Mouse (Mus musculus): Measurements from ENCODE around the gene Fermt3. TPM values are rescaled to one million over a fixed set of nuclear protein-coding genes. Genes with fewer than 3 reads are reported as not detected.
"Not testable (repeated sequence)": the region's sequence is repeated elsewhere in the genome, so short reads cannot be mapped to it uniquely, and the experiment has no call there.

The Fermt3 gene
- polyA plus RNA-seq, 1 experiment from 2014 or later: 3.8 TPM

DNA sequence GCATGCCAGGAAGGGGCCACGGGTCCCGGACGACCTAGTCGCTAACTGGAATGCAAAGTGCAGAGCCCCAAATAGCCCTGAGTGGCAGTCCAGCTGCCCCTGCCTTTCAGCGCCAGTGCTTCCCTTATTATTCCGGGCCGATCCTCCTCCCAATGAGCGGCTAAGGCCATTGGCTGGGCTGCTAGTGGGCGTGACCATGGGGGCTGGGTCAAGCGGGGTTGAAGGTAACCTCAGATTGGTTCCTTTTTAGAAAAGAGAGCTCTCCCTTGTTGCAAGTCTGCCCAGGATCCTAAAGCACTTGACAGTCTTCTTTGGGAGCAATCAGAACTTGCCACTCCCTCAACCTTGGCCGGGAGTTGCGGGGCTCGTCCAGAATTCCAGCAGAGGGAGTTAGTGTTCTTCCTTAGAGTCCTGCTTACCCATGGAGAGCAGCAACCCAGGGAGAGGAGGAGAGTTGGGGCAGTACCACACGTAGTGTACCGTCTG, 38.5 kb upstream of the Fermt3 start:
- Histone ChIP-seq H3K9me3 (ENCODE audit: control insufficient read depth, low read length) (no peaks in the 10 kb centered on the region), H3K4me3 (replicated peaks; ENCODE audit: low read length) (peak overlapping the region; percentile 75), H3K27me3 (ENCODE audit: control insufficient read depth, insufficient read depth, low read length) (peaks cover 29% of the 10 kb centered on the region), H3K4me2 (replicated peaks) (peak overlapping the region; percentile 100), H3K36me3 (replicated peaks; ENCODE audit: control insufficient read depth, insufficient read depth) (no peaks in the 10 kb centered on the region), H3K27ac (no peak overlapping the region), H3K9ac (0 out of 2 replicates have a peak overlapping the region, but pooled peaks have one; percentile 25), H3K4me1 (replicated peaks; ENCODE audit: control insufficient read depth, insufficient read depth, low read length) (peaks cover 10% of the 10 kb centered on the region)
- under 1% methylated on average over 15 of the region's 15 CpGs for WGBS
- peak; percentile 47 for DNase-seq (ENCODE audit: low spot score)
- peak; percentile 41; the same call in 1 of the 2 replicates for ATAC-seq (ENCODE audit: low FRiP score)

DNA sequence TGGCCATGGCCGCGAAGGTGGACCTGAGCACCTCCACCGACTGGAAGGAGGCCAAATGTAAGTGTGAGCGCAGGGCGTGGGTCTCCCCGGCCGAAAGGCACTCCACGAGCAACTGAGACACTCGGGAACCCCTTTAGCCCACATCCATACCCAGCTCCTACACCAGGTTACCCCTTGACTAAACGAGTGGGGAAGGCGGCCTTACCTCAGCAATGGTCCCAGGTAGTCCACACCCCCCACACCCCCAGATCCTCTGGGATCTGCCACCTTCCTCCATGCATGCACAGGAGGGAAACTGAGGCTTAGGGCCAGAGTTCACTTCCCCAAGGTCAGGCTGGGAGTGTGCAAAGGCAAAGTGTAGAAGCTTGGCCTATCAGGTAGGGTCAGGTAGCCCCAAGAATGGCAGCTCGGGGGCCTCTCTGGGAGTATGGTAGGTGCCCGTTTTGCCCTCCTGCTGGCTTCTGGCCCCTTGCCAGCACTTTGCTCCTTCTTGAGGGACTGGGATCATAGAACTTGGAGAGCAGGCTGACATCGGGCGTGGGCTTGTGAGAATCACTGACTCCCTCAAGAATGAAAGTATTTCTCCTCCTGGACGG, 38.0 kb upstream of the Fermt3 start:
- H3K27ac ChIP-seq: no peak overlapping the region
- peaks cover 10% of the 10 kb centered on the region for H3K4me1 ChIP-seq (replicated peaks; ENCODE audit: control insufficient read depth, insufficient read depth, low read length)
- ATAC-seq (ENCODE audit: low FRiP score) (peak; percentile 41), DNase-seq (ENCODE audit: low spot score) (no peak)
- no peaks in the 10 kb centered on the region for H3K36me3 ChIP-seq (replicated peaks; ENCODE audit: control insufficient read depth, insufficient read depth)
- H3K4me2 ChIP-seq (replicated peaks): peak overlapping the region; percentile 100
- peak overlapping the region; percentile 62 for H3K9ac ChIP-seq
- no peaks in the 10 kb centered on the region for H3K9me3 ChIP-seq (ENCODE audit: control insufficient read depth, low read length)
- peaks cover 29% of the 10 kb centered on the region for H3K27me3 ChIP-seq (ENCODE audit: control insufficient read depth, insufficient read depth, low read length)
- WGBS: 6% methylated on average over 16 of the region's 16 CpGs
- peak overlapping the region; percentile 75 for H3K4me3 ChIP-seq (replicated peaks; ENCODE audit: low read length)

DNA sequence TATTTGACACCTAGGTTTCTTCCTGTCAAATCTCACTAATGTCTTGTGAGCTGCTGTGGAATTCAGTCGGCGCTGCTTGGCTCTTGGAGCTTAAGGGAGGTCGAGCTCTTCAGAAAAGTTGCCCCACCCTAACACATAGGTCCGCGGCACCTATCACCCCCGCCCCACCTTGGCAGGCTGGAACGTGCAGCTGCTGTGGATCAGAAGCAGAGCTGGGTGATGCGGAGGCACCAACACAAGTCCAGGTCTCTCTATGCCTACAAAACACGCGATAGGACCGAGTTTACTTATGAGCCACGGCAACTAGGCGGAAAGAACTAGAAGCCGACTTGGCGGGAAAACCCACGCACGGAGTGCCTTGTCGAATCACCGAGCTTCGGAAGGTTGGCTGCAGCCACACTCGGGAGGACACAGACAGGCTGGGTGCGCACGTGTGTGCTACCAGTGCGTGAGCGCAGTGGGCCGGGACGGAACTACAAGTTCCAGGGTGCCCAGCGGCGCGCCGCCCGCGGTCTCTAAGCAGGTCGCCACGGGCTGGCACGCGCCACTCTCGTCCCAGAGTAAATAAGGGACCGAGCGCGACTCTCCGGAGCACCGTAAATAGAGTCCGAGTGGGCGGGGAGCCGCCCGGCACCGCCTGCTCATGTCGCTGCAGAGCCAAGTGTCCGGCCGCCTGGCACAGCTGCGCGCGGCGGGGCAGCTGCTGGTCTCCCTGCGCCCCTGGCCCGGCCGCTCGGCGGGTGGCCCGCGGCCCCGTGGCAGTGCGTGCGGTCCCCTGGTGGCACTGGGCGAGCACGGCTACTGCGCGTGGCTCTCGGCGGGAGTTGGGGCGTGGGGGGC, 37.2 kb upstream of the Fermt3 start, which contains the start of gene Macrod1:
Macrod1 (plus strand) TSS at position 563 of the 840 bp plus-strand sequence.
- peak; percentile 69 for DNase-seq (ENCODE audit: low spot score)
- H3K9me3 ChIP-seq (ENCODE audit: control insufficient read depth, low read length): no peaks in the 10 kb centered on the region
- no peak within 1 kb of the TSS for H3K27ac ChIP-seq
- peak within 1 kb of the TSS; percentile 100 for H3K4me2 ChIP-seq (replicated peaks)
- peak; percentile 86 for ATAC-seq (ENCODE audit: low FRiP score)
- H3K4me3 ChIP-seq (replicated peaks; ENCODE audit: low read length): peak within 1 kb of the TSS; percentile 75
- WGBS: 2% methylated on average over 72 of the region's 72 CpGs
- peaks cover 29% of the 10 kb centered on the region for H3K27me3 ChIP-seq (ENCODE audit: control insufficient read depth, insufficient read depth, low read length)
- H3K36me3 ChIP-seq (replicated peaks; ENCODE audit: control insufficient read depth, insufficient read depth): no peaks in the 10 kb centered on the region
- peaks cover 10% of the 10 kb centered on the region for H3K4me1 ChIP-seq (replicated peaks; ENCODE audit: control insufficient read depth, insufficient read depth, low read length)
- H3K9ac ChIP-seq: peak within 1 kb of the TSS; percentile 62

GRCm38 (mm10) chr19:7055173-7055572, 35.9 kb upstream of the Fermt3 start:
- 49% methylated on average over 3 of the region's 3 CpGs for WGBS
- Histone ChIP-seq H3K27me3 (ENCODE audit: control insufficient read depth, insufficient read depth, low read length) (peaks cover 29% of the 10 kb centered on the region), H3K36me3 (replicated peaks; ENCODE audit: control insufficient read depth, insufficient read depth) (no peaks in the 10 kb centered on the region), H3K4me2 (replicated peaks) (no peak overlapping the region), H3K9ac (no peak overlapping the region), H3K27ac (no peak overlapping the region), H3K9me3 (ENCODE audit: control insufficient read depth, low read length) (no peaks in the 10 kb centered on the region), H3K4me1 (replicated peaks; ENCODE audit: control insufficient read depth, insufficient read depth, low read length) (peaks cover 10% of the 10 kb centered on the region), H3K4me3 (replicated peaks; ENCODE audit: low read length) (no peak overlapping the region)
- DNase-seq (ENCODE audit: low spot score) (no peak), ATAC-seq (ENCODE audit: low FRiP score) (no peak)

DNA sequence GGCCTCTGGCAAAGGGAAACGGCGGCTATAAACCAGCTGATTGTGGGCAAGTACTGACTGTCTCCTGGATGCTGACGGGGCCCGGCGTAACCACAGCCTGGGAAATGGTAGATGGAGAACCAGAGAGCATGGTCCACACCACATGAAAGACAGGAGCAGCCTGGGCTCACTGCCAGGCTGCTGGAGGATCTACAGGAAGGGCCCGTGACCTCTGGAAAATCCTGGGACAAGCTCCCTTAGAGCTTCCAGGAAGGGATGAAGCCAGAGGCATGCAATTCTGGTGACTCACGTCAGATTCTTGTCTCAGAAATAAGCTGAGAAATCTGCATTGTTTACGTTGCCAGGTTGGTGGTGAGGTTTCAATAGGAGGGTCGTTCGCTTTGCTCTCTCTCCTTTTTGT, 35.5 kb upstream of the Fermt3 start:
- no peak overlapping the region for H3K4me2 ChIP-seq (replicated peaks)
- H3K4me3 ChIP-seq (replicated peaks; ENCODE audit: low read length): no peak overlapping the region
- 75% methylated on average over 10 of the region's 10 CpGs for WGBS
- no peaks in the 10 kb centered on the region for H3K9me3 ChIP-seq (ENCODE audit: control insufficient read depth, low read length)
- peak overlapping the region; percentile 17; the same call in 1 of the 2 replicates for H3K9ac ChIP-seq
- DNase-seq (ENCODE audit: low spot score) (no peak), ATAC-seq (ENCODE audit: low FRiP score) (no peak)
- H3K4me1 ChIP-seq (replicated peaks; ENCODE audit: control insufficient read depth, insufficient read depth, low read length): peaks cover 10% of the 10 kb centered on the region
- H3K36me3 ChIP-seq (replicated peaks; ENCODE audit: control insufficient read depth, insufficient read depth): no peaks in the 10 kb centered on the region
- H3K27me3 ChIP-seq (ENCODE audit: control insufficient read depth, insufficient read depth, low read length): peaks cover 25% of the 10 kb centered on the region
- H3K27ac ChIP-seq: no peak overlapping the region

DNA sequence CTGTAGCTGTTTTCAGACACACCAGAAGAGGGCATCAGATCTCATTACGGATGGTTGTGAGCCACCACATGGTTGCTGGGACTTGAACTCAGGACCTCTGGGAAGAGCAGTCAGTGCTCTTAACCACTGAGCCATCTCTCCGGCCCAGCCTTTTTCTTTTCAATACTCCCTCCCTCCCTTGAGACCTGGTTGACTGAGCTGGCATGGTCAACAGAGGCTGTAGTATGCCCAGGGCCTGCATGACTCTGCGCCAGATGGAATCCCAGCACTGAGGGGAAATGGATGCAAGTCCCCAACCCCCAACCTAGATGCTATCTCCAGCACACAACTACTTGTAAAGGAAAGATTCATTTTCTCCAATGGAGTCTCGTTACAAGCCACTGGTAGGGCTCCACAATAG, 34.1 kb upstream of the Fermt3 start:
- H3K36me3 ChIP-seq (replicated peaks; ENCODE audit: control insufficient read depth, insufficient read depth); ATAC-seq (ENCODE audit: low FRiP score); H3K9ac ChIP-seq; H3K27ac ChIP-seq; H3K4me2 ChIP-seq (replicated peaks); DNase-seq (ENCODE audit: low spot score); H3K4me3 ChIP-seq (replicated peaks; ENCODE audit: low read length); H3K4me1 ChIP-seq (replicated peaks; ENCODE audit: control insufficient read depth, insufficient read depth, low read length); H3K9me3 ChIP-seq (ENCODE audit: control insufficient read depth, low read length): not testable (repeated sequence)
- WGBS: 82% methylated on average over 4 of the region's 4 CpGs
- peaks cover 20% of the 10 kb centered on the region for H3K27me3 ChIP-seq (ENCODE audit: control insufficient read depth, insufficient read depth, low read length)

DNA sequence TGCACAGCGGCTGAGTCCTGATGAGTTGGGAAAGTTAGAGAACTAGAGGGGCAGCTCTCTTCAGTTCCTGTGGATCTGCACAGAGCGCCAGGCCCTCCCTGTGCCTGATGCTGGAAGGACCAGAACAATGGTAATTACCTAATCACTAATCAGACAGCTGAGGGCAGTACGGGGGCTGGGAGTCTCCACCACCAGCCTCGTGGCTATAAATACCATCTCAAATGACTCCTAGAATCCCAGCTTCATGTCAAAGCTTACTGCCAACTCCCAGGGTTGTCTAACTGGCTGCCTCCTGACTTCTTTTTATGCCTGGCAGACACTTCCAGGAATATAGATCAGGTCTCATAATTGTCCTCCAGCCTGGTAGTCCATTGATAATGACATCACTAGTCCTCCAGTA, 25.4 kb upstream of the Fermt3 start:
- no peak overlapping the region for H3K4me3 ChIP-seq (replicated peaks; ENCODE audit: low read length)
- peaks cover 5% of the 10 kb centered on the region; the same call in 1 of the 2 replicates for H3K4me1 ChIP-seq (replicated peaks; ENCODE audit: control insufficient read depth, insufficient read depth, low read length)
- DNase-seq (ENCODE audit: low spot score) (no peak), ATAC-seq (ENCODE audit: low FRiP score) (no peak)
- H3K36me3 ChIP-seq (replicated peaks; ENCODE audit: control insufficient read depth, insufficient read depth): no peaks in the 10 kb centered on the region
- no peak overlapping the region for H3K9ac ChIP-seq
- no peaks in the 10 kb centered on the region for H3K9me3 ChIP-seq (ENCODE audit: control insufficient read depth, low read length)
- WGBS: 46% methylated on average over 4 of the region's 4 CpGs
- H3K27ac ChIP-seq: no peak overlapping the region
- no peak overlapping the region for H3K4me2 ChIP-seq (replicated peaks)
- no peaks in the 10 kb centered on the region for H3K27me3 ChIP-seq (ENCODE audit: control insufficient read depth, insufficient read depth, low read length)

DNA sequence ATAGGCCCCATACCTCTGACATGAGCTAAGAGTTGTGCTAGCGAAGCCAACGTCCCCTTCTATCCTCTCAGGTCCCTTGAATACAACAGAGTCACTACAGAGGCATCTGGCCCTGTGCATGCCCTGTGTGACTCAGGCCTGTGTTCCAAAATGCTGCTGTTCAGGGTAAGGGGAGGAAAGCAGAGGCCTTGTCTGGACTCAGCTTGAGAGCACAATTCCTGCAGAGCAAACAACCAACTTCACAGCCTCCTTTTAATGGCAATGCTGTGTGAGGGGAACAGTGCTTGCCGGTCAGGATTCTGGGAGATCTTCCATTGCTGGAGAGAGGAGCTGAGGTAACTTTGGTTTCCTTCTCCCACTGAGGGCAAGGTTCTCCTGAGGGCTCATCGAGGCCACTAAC, 25.0 kb upstream of the Fermt3 start:
- no peak overlapping the region for H3K4me2 ChIP-seq (replicated peaks)
- no peaks in the 10 kb centered on the region for H3K27me3 ChIP-seq (ENCODE audit: control insufficient read depth, insufficient read depth, low read length)
- WGBS: 73% methylated on average over 4 of the region's 4 CpGs
- no peak overlapping the region for H3K27ac ChIP-seq
- no peak overlapping the region for H3K4me3 ChIP-seq (replicated peaks; ENCODE audit: low read length)
- no peak for DNase-seq (ENCODE audit: low spot score)
- no peaks in the 10 kb centered on the region for H3K9me3 ChIP-seq (ENCODE audit: control insufficient read depth, low read length)
- no peak for ATAC-seq (ENCODE audit: low FRiP score)
- no peak overlapping the region for H3K9ac ChIP-seq
- peaks cover 5% of the 10 kb centered on the region; the same call in 1 of the 2 replicates for H3K4me1 ChIP-seq (replicated peaks; ENCODE audit: control insufficient read depth, insufficient read depth, low read length)
- no peaks in the 10 kb centered on the region for H3K36me3 ChIP-seq (replicated peaks; ENCODE audit: control insufficient read depth, insufficient read depth)

DNA sequence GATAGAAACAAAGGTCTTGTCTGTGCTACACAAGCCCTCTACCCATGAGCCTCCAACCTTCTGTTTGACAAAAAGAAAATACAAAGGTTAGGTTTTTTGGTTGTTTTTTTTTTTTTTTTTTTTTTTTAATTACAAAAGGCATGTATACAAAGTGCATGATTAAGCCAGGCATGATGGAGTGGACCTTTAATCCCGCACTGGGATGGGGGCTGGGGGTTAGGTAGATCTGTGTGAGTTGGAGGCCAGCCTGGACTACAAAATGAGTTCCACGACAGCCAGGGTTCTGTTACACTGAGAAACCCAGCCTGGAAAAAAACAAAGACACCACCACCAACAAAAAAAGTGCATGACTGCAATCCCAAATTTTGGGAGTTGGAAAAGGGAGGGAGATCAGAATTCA, 21.9 kb upstream of the Fermt3 start:
- peak overlapping the region; percentile 67; the same call in 1 of the 2 replicates for H3K9ac ChIP-seq
- peaks cover 25% of the 10 kb centered on the region for H3K4me1 ChIP-seq (replicated peaks; ENCODE audit: control insufficient read depth, insufficient read depth, low read length)
- peak overlapping the region; percentile 43; the same call in 1 of the 2 replicates for H3K4me3 ChIP-seq (replicated peaks; ENCODE audit: low read length)
- H3K27ac ChIP-seq: peak overlapping the region; percentile 95
- ATAC-seq (ENCODE audit: low FRiP score): no peak
- H3K4me2 ChIP-seq (replicated peaks): peak overlapping the region; percentile 86
- no peaks in the 10 kb centered on the region for H3K9me3 ChIP-seq (ENCODE audit: control insufficient read depth, low read length)
- no peaks in the 10 kb centered on the region for H3K27me3 ChIP-seq (ENCODE audit: control insufficient read depth, insufficient read depth, low read length)
- DNase-seq (ENCODE audit: low spot score): no peak
- 0 out of 2 replicates have a peak, but pooled peaks cover 4% of the 10 kb centered on the region for H3K36me3 ChIP-seq (replicated peaks; ENCODE audit: control insufficient read depth, insufficient read depth)
- 90% methylated on average over 2 of the region's 2 CpGs for WGBS
